Mouse (Mus musculus): Measurements from ENCODE around the gene Sema3e. TPM values are rescaled to one million over a fixed set of nuclear protein-coding genes. Genes with fewer than 3 reads are reported as not detected.

Sema3e gene
- polyA plus RNA-seq, 1 experiment = 0.09 TPM

- H3K27ac ChIP-seq (ENCODE audit: control insufficient read depth, insufficient read depth, low read length) = no peak overlapping the region
- no peak for DNase-seq
- no peaks in the 10 kb centered on the region for H3K36me3 ChIP-seq (ENCODE audit: control insufficient read depth, insufficient read depth, low read length)
- no peak overlapping the region for H3K4me3 ChIP-seq (ENCODE audit: control insufficient read depth, insufficient read depth, low read length)
- no peaks in the 10 kb centered on the region for H3K27me3 ChIP-seq (ENCODE audit: control insufficient read depth, insufficient read depth, low read length)
- H3K4me1 ChIP-seq (replicated peaks; ENCODE audit: control insufficient read depth, insufficient read depth, low read length) = no peaks in the 10 kb centered on the region
- 78% methylated on average over 1 of the region's 1 CpGs for WGBS
- TF ChIP-seq POLR2A (IDR thresholded peaks at IDR 0.05; ENCODE audit: control insufficient read depth, extremely low read depth, insufficient read depth, low read length, poor library complexity) = no peak
Measured at GRCm38 (mm10) chr5:14126591-14126990, 101.5 kb downstream of the Sema3e start.

- no peak for DNase-seq
- H3K27me3 ChIP-seq (ENCODE audit: control insufficient read depth, insufficient read depth, low read length) = no peaks in the 10 kb centered on the region
- H3K27ac ChIP-seq (ENCODE audit: control insufficient read depth, insufficient read depth, low read length) = no peak overlapping the region
- H3K4me1 ChIP-seq (replicated peaks; ENCODE audit: control insufficient read depth, insufficient read depth, low read length) = no peaks in the 10 kb centered on the region
- no peak for TF ChIP-seq CTCF (IDR thresholded peaks at IDR 0.05; ENCODE audit: borderline replicate concordance, control insufficient read depth, extremely low read depth, insufficient read depth, low read length, poor library complexity)
- no peak for TF ChIP-seq POLR2A (IDR thresholded peaks at IDR 0.05; ENCODE audit: control insufficient read depth, extremely low read depth, insufficient read depth, low read length, poor library complexity)
- 70% methylated on average over 8 of the region's 8 CpGs for WGBS
- H3K36me3 ChIP-seq (ENCODE audit: control insufficient read depth, insufficient read depth, low read length) = no peaks in the 10 kb centered on the region
- no peak overlapping the region for H3K4me3 ChIP-seq (ENCODE audit: control insufficient read depth, insufficient read depth, low read length)
Measured at GRCm38 (mm10) chr5:14135929-14136328, 110.9 kb downstream of the Sema3e start.

GRCm38 (mm10) chr5:14138725-14139124 is 113.6 kb downstream of the Sema3e start:
- 100% methylated on average over 1 of the region's 1 CpGs for WGBS
- no peaks in the 10 kb centered on the region for H3K27me3 ChIP-seq (ENCODE audit: control insufficient read depth, insufficient read depth, low read length)
- H3K4me1 ChIP-seq (replicated peaks; ENCODE audit: control insufficient read depth, insufficient read depth, low read length) = no peaks in the 10 kb centered on the region
- no peak overlapping the region for H3K27ac ChIP-seq (ENCODE audit: control insufficient read depth, insufficient read depth, low read length)
- H3K36me3 ChIP-seq (ENCODE audit: control insufficient read depth, insufficient read depth, low read length) = no peaks in the 10 kb centered on the region
- no peak for DNase-seq
- H3K4me3 ChIP-seq (ENCODE audit: control insufficient read depth, insufficient read depth, low read length) = no peak overlapping the region
- TF ChIP-seq POLR2A (IDR thresholded peaks at IDR 0.05; ENCODE audit: control insufficient read depth, extremely low read depth, insufficient read depth, low read length, poor library complexity) = no peak
- no peak for TF ChIP-seq CTCF (IDR thresholded peaks at IDR 0.05; ENCODE audit: borderline replicate concordance, control insufficient read depth, extremely low read depth, insufficient read depth, low read length, poor library complexity)

- Histone ChIP-seq H3K4me3 (ENCODE audit: control insufficient read depth, insufficient read depth, low read length) (no peak overlapping the region), H3K27me3 (ENCODE audit: control insufficient read depth, insufficient read depth, low read length) (no peaks in the 10 kb centered on the region), H3K4me1 (replicated peaks; ENCODE audit: control insufficient read depth, insufficient read depth, low read length) (no peaks in the 10 kb centered on the region), H3K36me3 (ENCODE audit: control insufficient read depth, insufficient read depth, low read length) (no peaks in the 10 kb centered on the region), H3K27ac (ENCODE audit: control insufficient read depth, insufficient read depth, low read length) (no peak overlapping the region)
- WGBS = 89% methylated on average over 5 of the region's 5 CpGs
- no peak for TF ChIP-seq POLR2A (IDR thresholded peaks at IDR 0.05; ENCODE audit: control insufficient read depth, extremely low read depth, insufficient read depth, low read length, poor library complexity)
- TF ChIP-seq CTCF (IDR thresholded peaks at IDR 0.05; ENCODE audit: borderline replicate concordance, control insufficient read depth, extremely low read depth, insufficient read depth, low read length, poor library complexity) = no peak
- DNase-seq = no peak
Measured at GRCm38 (mm10) chr5:14162579-14162978, 137.5 kb downstream of the Sema3e start.

GRCm38 (mm10) chr5:14163280-14163679 is 138.2 kb downstream of the Sema3e start:
- Histone ChIP-seq H3K27me3 (ENCODE audit: control insufficient read depth, insufficient read depth, low read length) (no peaks in the 10 kb centered on the region), H3K36me3 (ENCODE audit: control insufficient read depth, insufficient read depth, low read length) (no peaks in the 10 kb centered on the region), H3K4me1 (replicated peaks; ENCODE audit: control insufficient read depth, insufficient read depth, low read length) (no peaks in the 10 kb centered on the region), H3K4me3 (ENCODE audit: control insufficient read depth, insufficient read depth, low read length) (no peak overlapping the region), H3K27ac (ENCODE audit: control insufficient read depth, insufficient read depth, low read length) (no peak overlapping the region)
- DNase-seq = no peak
- 92% methylated on average over 3 of the region's 3 CpGs for WGBS
- no peak for TF ChIP-seq POLR2A (IDR thresholded peaks at IDR 0.05; ENCODE audit: control insufficient read depth, extremely low read depth, insufficient read depth, low read length, poor library complexity)
- no peak for TF ChIP-seq CTCF (IDR thresholded peaks at IDR 0.05; ENCODE audit: borderline replicate concordance, control insufficient read depth, extremely low read depth, insufficient read depth, low read length, poor library complexity)

- H3K4me1 ChIP-seq (replicated peaks; ENCODE audit: control insufficient read depth, insufficient read depth, low read length) = no peaks in the 10 kb centered on the region
- DNase-seq = no peak
- 70% methylated on average over 3 of the region's 3 CpGs for WGBS
- H3K4me3 ChIP-seq (ENCODE audit: control insufficient read depth, insufficient read depth, low read length) = no peak overlapping the region
- no peak for TF ChIP-seq POLR2A (IDR thresholded peaks at IDR 0.05; ENCODE audit: control insufficient read depth, extremely low read depth, insufficient read depth, low read length, poor library complexity)
- TF ChIP-seq CTCF (IDR thresholded peaks at IDR 0.05; ENCODE audit: borderline replicate concordance, control insufficient read depth, extremely low read depth, insufficient read depth, low read length, poor library complexity) = no peak
- no peaks in the 10 kb centered on the region for H3K27me3 ChIP-seq (ENCODE audit: control insufficient read depth, insufficient read depth, low read length)
- H3K36me3 ChIP-seq (ENCODE audit: control insufficient read depth, insufficient read depth, low read length) = no peaks in the 10 kb centered on the region
- no peak overlapping the region for H3K27ac ChIP-seq (ENCODE audit: control insufficient read depth, insufficient read depth, low read length)
Measured at GRCm38 (mm10) chr5:14167776-14168175, 142.7 kb downstream of the Sema3e start.
